In genomic region chr9:92809469-92809868, GRCm38 (mm10) we compare ENCODE assay signal across 18 mouse cellular contexts.
"Had no signal": no experiment of that assay in that cellular context is flagged by ENCODE, and none has a peak within 500 bp of the region (broad histone marks: within the 10 kb centered on the region; RNA-seq: fewer than 3 reads in every experiment).

No protein-coding gene starts in this region.

- H3K9me3 ChIP-seq: midbrain, embryonic 10.5 days; midbrain, embryonic 12.5 days; neural tube, embryonic 13.5 days; neural tube, embryonic 15.5 days had no signal

- H3K27me3 ChIP-seq: liver, embryonic 12.5 days; midbrain, embryonic 12.5 days; neural tube, embryonic 13.5 days; neural tube, embryonic 15.5 days had no signal

- H3K36me3 ChIP-seq: liver, embryonic 12.5 days; midbrain, embryonic 10.5 days; midbrain, embryonic 12.5 days; neural tube, embryonic 13.5 days; neural tube, embryonic 15.5 days had no signal

- H3K4me3 ChIP-seq: liver, embryonic 12.5 days; midbrain, embryonic 10.5 days; midbrain, embryonic 12.5 days; neural tube, embryonic 13.5 days; neural tube, embryonic 15.5 days had no signal

- H3K9ac ChIP-seq: liver, embryonic 12.5 days; liver, embryonic 14.5 days; lung, embryonic 14.5 days; midbrain, embryonic 12.5 days; neural tube, embryonic 13.5 days; neural tube, embryonic 15.5 days had no signal

- H3K27ac ChIP-seq: liver, embryonic 12.5 days; liver, embryonic 14.5 days; midbrain, embryonic 10.5 days; midbrain, embryonic 12.5 days; neural tube, embryonic 13.5 days; neural tube, embryonic 15.5 days had no signal

- H3K4me1 ChIP-seq: liver, embryonic 12.5 days; midbrain, embryonic 10.5 days; midbrain, embryonic 12.5 days; neural tube, embryonic 13.5 days; neural tube, embryonic 15.5 days had no signal

- DNase-seq: lung, adult 18-20 months; lung, embryonic 14.5 days; lung, postnatal 10 days; lung, postnatal 4 days; midbrain, embryonic 14.5 days; retina, postnatal 1 day; right cerebral cortex, postnatal 25 days; right cerebral cortex, postnatal 4 days; thymus, adult 18-20 months; thymus, postnatal 14 days; thymus, postnatal 36 days had no signal

- H3K4me2 ChIP-seq: liver, embryonic 12.5 days; lung, embryonic 14.5 days; midbrain, embryonic 12.5 days; neural tube, embryonic 13.5 days; neural tube, embryonic 15.5 days had no signal

- ATAC-seq: liver, embryonic 12.5 days; midbrain, embryonic 16.5 days had no signal
